Mouse (Mus musculus) frontal cortex, adult (tissue): ENCODE data around the gene Pxt1.

Source experiments
- ATAC-seq: cut with Nextera tagmentation; 2 replicates; pipeline ENCODE4 v1.9.2; 2017; ENCODE audit warnings: mild to moderate bottlenecking, moderate library complexity, mixed read lengths; ENCODE audit not compliant: low TSS enrichment

Gene Pxt1

GRCm38 (mm10) chr17:28913940-28914339 is 29.7 kb downstream of the Pxt1 start:
- ATAC-seq: no peak

- ATAC-seq: no peak
Observed at GRCm38 (mm10) chr17:28913200-28913599, 30.4 kb downstream of the Pxt1 start.

GRCm38 (mm10) chr17:28910139-28910538 is 33.5 kb downstream of the Pxt1 start:
- no peak for ATAC-seq

GRCm38 (mm10) chr17:28909252-28909941 is 34.2 kb downstream of the Pxt1 start:
- ATAC-seq: no peak

- peak; percentile 72 for ATAC-seq
Observed at GRCm38 (mm10) chr17:28907959-28908358, 35.7 kb downstream of the Pxt1 start.

- ATAC-seq: peak; percentile 28; the same call in 1 of the 2 replicates
Observed at GRCm38 (mm10) chr17:28905377-28905916, 38.2 kb downstream of the Pxt1 start.

- peak; percentile 94 for ATAC-seq
Observed at GRCm38 (mm10) chr17:28904546-28905376, 38.9 kb downstream of the Pxt1 start.

- no peak for ATAC-seq
Observed at GRCm38 (mm10) chr17:28901559-28901958, 42.1 kb downstream of the Pxt1 start.

GRCm38 (mm10) chr17:28899427-28899826 is 44.2 kb downstream of the Pxt1 start:
- no peak for ATAC-seq

GRCm38 (mm10) chr17:28898249-28898648 is 45.4 kb downstream of the Pxt1 start:
- ATAC-seq: no peak

- no peak for ATAC-seq
Observed at GRCm38 (mm10) chr17:28897817-28898216, 45.8 kb downstream of the Pxt1 start.

- no peak for ATAC-seq
Observed at GRCm38 (mm10) chr17:28896095-28896780, 47.4 kb downstream of the Pxt1 start.

- ATAC-seq: no peak
Observed at GRCm38 (mm10) chr17:28895217-28895875, 48.3 kb downstream of the Pxt1 start.

- ATAC-seq: no peak
Observed at GRCm38 (mm10) chr17:28894050-28894767, 49.4 kb downstream of the Pxt1 start.

- ATAC-seq: no peak
Observed at GRCm38 (mm10) chr17:28886266-28886665, 57.4 kb downstream of the Pxt1 start.

- no peak for ATAC-seq
Observed at GRCm38 (mm10) chr17:28885231-28885630, 58.4 kb downstream of the Pxt1 start.
